Mouse (Mus musculus): Measurements from ENCODE around the gene Sgsh.

Sgsh gene

DNA sequence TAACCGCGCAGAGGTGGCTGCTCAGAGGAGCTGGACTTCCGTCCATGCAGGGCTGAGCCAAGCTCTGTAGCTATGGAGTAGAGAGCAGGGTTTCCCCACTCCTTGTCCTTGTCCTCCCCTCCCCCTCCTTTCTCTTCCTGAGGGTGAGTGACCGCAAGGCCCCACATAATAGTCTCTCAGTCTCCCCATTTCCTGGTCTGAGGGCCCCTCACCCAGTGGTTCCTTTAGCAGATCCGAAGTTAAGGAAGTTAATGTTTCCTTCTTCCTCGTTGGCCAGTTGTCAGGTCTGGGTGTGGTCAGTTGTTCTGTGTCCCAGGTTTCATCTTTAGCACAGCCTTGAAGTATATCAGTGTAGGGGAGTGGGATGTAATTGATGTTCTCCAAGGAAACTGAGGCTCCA is 20.1 kb upstream of the Sgsh start:
- no peak for DNase-seq (ENCODE audit: low spot score)

DNA sequence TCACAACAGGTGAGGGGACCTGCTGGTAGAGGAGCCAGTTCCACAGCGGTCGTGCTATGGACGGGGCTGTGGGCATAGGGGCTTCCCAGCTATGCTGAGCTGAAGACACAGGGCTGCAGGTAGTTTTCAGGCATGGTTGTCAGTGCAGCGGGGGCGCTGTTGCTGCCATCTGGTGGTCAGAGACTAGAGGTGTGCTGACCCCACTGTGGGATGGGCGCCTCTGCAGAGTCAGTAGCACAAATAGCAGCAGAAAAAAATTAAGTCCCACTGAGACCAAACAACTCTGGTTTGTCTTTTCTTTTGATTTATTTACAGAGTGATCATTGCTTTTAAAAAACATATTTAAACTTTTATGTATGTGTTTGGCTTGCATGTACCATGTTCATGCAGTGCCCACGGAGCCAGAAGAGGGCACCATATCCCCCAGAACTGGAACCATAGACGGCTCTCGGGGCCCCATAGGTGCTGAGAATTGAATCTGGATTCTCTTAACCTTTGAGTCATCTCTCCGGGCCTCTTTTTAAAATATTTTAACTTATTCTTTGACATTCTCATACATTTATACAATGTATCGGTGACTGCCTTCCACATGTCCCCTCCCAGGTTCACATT is 8.3 kb upstream of the Sgsh start:
- DNase-seq (ENCODE audit: low spot score) = peak; percentile 93

DNA sequence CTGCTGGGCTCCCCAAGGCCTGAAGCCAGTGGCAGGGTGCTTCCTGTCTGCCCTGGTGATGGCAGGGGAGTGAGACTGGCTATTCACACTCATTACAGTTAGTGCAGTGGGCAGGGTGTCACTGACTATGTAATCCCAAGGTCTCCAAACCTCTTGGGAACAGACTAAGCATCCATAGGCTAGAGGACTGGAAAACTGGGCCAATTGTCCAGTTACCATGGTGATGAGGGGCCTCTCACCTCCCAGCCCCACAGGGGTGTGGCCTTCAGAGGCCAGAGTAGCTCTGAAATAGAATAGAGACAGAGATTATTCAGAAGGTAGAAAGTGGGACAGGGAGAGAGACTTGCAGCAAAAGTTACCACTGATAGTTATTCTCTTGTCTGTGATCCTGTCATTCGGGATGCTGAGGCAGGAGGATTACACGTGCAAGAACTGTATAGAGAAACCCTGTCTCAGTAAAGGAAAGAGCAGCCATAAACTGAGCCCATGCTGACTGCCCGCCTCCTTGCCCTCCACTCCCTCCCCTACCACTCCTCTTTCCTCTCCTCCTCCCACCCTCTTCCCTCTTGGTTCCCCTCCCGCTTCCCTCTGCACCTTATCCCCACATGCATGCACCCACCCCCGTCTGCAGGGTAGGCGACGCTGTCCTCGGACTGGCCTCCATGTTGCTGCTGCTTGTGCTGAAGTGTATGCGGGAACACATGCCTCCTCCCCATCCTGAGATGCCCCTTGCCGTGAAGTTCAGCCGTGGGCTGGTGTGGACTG is 7.6 kb upstream of the Sgsh start:
- peak; percentile 89 for DNase-seq (ENCODE audit: low spot score)

DNA sequence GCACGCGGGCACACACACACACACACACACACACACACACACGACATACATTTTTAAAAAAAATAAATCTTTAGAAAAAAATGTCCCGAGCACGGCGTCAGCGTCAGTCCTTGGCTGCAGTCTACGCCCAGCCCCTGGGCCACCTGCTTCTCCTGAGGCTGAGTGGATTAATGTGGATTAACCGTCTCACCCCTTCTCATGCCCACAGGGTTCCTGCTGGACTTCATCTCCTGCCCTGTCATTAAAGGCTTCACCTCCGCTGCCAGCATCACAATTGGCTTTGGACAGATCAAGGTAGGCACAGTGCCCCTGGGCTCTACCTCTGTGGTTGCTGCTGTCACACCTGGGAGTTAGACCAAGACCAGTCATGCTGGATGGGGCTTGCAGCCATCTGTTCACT is 3.8 kb upstream of the Sgsh start:
- no peak for DNase-seq (ENCODE audit: low spot score)

DNA sequence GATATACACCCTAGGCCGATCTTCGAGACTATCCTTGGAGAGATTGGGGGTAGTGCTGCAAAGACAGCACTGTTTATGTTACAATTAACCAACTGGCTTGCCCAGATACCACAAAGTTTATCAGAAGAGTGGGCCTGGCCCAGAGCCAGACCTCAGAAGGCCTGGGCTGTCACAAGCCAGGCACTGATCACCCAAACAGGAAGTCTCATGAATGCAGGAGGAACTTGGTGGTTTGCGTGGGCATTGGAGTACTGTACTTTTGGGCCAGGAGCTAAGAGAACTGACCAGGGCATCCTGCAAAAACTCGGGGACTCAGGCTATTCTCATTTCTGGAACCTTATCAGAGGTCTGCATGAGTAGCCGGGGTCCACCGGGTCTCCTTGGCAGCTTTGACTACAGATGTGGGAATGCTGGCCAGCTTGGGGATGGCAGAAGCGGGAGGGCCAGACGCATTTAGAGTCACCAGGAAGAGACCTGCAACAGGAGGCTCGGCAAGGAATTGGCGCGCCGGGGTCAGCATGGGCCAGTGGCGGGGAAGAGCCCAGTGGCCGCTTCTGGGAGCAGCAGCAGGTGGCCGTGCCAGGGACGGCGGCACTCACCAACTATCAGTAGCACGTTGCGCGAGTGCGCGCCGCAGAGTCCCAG is 416 bp downstream of the Sgsh start:
- no peak for DNase-seq (ENCODE audit: low spot score)

DNA sequence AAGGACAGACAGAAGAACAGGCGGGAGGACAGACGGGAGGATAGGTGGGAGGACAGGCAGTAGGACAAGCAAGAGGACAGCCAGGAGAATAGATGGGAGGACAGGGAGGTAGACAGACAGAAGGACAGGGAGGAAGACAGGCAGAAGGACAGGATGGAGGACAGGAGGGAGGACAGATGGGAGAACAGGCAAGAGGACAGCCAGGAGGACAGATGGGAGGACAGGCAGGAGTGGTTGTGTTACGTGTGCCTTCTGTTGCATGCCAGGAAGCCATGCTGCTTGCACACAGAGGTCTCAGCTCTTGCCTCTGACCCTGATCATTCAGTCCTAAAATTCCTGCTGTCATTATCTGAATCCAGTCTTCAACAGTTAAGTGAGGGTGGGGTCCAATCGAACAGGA is 1.4 kb downstream of the Sgsh start:
- DNase-seq (ENCODE audit: low spot score) = no peak

DNA sequence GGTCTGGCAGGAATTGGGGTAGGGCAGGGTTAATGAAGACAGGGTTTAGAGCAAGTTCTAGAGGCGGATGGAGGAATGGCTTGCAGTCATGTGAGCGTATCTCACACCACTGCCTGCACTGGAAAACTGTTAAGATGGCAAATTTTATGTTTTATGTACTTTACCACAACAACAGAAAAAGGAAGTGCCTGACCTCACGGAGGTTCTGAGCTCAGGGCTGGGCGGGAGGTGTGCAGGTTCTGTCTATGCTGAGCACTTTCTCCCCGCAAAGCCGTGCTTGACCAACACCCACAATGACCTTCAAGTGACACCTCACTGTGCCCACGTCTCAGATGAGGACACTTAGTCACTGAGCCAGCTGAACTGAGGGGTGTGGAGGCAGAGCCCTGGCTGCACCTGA is 3.2 kb downstream of the Sgsh start:
- no peak for DNase-seq (ENCODE audit: low spot score)

DNA sequence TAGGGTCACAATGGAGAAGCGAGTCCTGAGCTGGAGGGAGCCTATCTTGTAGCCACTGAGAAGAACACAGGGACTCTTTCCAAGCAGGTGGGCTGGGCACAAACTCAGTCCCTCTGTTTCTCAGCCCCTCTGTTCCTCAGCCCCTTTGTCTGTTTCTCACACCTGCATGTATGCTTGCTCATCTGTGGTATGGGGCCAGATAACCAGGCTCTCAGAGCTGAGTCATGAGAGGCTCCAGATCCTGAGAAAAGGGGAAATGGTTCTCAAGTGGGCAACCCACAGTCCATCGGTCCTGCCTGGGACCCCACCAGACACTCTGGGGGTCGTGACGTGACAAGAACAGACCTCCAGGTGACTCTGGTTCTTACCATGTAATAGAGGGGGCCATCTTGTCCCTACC is 8.2 kb downstream of the Sgsh start:
- no peak for DNase-seq (ENCODE audit: low spot score)

DNA sequence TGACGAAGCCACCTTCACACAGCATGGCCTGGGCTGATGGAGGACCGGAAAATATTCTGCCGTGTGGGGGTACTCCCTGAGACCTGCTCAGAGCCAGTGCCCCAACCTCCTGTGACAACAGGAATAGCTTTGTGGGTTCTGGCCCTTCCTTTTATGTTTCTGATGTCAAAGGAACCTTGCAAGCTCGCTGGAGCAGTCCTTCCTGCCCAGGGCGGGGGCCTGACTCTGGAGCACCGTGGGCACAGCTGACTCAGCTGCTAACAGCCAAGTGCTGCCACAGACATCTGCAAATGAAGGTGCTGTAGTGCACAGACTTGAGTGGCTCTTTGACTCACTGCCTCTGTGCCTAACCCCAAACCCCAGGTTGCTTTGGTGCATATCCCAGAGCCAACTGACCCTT is 10.5 kb downstream of the Sgsh start:
- no peak for DNase-seq (ENCODE audit: low spot score)

DNA sequence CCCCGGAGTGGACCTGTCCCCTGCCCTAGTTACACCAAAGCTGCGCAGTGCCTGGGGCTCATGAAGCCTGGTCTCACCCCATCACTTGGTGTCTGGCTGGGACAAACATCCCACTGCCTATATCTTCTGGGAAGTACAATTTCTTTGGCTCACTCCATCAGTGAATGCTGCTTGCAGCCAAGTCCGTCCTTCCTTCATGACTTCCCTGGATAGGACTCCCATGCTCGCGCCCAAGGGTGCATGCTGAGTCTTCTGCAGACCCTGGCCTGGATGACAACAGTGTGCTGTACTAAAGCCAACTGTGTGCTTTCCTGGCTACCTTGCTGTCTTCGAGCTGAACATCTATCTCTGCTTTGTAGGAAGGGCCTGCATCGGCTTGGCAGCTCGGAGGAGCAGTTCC is 11.2 kb downstream of the Sgsh start:
- DNase-seq (ENCODE audit: low spot score) = no peak

DNA sequence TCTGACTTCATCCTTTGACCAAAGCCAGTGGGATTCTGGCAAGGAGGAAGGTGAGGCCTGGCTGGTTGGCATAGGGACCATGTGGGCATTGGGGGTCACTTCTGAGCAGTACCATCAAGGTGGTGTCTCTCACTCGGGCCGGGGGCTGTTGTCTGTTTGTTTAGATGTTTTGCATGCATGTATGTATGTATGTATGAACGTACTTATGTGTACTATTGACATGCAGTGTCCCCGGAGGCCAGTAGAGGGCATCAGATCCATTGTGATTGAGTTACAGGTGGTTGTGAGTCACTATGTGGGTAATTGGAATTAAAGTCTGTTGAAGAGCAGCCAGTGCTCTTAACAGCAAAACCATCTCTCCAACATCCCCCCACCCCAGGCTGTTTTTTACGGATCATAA is 15.7 kb downstream of the Sgsh start:
- DNase-seq (ENCODE audit: low spot score) = peak; percentile 94

DNA sequence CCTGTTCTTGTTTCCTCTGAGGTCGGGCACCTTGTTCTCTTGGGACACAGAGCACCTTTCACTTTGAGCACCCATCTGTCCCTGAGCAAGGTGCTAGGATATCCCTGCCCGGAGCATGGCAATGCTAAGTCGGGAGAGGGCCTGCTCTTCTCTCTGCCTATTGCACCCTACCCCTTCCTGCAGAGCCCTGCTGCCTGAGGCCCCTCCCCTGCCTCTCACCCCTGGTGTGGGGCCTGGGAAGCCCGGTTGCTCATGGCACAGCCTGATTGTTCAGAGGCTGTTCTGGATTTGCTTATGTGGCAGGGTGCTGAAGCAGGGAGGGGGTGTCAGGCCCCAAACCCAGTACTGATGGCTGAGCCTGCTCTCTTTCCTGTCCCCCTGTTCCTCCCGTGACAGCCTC is 16.2 kb downstream of the Sgsh start:
- DNase-seq (ENCODE audit: low spot score) = no peak

DNA sequence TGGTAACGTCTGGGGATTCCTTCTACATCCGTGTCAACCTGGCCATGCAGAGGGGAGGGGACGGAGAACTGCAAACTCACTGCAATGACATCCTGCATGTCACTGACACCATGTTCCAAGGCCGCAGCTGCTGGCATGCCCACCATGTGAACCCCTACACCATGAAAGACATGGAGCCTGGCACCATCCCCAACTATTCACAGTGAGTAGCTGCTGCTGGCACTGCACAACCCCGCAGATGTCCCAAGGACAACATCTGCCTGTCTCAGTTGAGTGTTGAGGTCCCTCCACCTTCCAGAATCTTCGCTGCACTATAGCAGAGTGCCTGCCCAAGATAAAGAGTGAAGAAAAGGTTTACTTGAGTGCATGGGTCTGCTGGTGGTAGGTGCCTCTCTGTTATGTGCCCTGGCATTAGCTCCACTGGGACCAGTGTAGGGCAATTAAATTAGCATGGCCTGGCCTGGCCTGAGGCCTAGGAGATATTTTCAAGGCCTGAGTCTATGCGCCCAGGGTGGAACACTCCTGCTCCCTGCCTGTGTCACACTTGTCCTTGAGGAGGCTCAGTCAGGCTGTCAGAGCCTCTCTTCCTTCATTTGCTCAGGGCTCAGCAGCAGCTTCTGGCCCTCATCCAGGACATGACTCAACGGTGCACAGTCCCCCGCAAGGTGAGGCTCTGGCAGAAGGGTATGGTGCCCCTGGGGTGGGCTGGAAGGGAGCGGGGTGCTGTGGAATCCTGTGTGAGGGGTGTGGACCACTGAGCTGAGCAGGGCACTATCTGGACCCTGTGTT is 16.9 kb downstream of the Sgsh start:
- DNase-seq (ENCODE audit: low spot score) = no peak

DNA sequence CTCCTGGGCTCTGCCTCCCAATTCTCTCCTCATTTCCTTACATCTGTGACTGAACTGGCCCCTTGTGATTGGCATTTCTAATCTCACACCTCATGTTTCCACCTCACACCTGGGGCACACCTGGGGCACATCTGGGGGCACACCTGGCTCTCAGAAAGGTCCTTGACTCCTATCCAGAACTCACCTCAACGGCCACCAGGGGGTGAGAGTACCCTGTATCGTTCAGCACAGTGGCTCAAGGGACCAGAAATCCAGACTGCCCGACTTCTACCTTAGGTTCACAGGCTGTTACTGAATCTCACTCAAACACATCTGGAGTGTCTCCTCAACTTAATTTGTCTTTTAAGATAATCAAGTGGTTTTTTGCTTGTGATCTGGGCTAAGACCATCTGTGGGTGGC is 23.4 kb downstream of the Sgsh start:
- DNase-seq (ENCODE audit: low spot score) = peak; percentile 24

DNA sequence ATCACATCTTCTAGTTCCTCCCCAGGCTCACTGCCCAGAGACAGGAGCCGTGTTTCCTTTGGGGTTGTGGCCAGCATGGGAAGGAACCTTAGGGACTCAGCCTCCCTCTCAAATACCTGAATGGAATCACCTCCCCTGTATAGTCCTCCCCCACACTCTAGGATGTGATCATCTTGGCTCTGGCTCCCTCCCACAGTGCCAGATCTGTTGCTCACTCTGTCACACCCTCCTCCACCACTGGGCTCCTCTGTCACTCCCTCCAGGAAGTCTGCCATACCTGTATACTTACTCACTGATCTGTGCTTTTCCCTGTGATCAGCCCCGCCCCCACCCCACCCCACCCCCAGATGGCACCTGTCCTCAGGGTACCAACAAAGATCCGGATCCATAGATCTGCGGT is 24.7 kb downstream of the Sgsh start:
- no peak for DNase-seq (ENCODE audit: low spot score)

DNA sequence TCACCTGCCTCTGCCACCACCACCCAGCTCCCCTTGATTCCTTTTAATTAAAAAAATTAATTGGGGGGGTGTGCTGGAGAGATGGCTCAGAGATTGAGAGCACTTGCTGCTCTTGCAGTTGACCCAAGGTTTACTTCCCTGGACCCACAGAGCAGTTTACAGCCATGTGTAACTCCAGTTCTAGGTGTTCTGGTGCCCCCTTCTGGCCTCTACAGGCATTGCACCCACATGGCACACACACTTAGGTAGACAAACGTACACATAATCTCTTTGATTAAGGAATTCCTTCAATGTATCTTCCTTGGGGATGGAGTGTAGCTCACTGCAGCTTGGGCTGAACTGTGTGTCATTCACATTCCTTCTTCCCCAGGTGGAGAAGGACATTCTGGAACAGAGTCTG is 30.3 kb downstream of the Sgsh start:
- no peak for DNase-seq (ENCODE audit: low spot score)

DNA sequence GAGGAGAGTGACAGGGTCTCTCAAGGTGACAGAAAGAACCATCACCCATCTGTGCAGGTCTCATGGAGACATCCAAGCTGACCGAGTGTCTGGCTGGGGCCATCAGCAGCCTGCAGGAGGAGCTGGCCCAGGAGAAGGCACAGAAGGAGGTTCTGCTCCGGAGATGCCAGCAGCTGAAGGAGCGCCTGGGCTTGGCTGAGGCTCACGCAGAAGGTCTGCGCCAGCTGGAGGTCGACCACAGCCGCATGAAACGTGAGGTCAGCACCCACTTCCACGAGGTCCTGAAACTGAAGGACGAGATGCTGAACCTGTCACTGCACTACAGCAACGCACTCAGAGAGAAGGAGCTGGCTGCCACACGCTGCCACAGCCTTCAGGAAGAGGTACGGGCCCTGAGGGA is 32.8 kb downstream of the Sgsh start:
- DNase-seq (ENCODE audit: low spot score) = no peak

DNA sequence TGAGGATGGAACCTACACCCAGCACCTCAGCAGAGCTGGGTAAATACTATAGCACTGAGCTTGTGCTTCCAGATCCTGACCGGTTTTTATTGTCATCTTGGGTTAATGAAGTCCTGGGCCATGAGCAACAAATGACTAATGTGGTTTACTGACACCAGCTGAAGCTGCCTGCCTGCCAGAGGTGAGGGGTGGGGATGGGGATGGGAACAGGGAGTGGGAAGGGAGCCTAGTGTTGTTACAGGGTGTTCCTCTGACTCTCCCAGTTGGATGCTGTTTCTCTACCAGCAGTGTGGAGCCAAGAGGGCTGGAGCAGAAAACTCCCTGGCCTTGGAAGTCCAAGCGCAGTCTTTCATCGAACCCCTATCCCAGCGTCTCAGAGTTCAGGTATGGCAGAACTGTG is 38.6 kb downstream of the Sgsh start:
- no peak for DNase-seq (ENCODE audit: low spot score)

DNA sequence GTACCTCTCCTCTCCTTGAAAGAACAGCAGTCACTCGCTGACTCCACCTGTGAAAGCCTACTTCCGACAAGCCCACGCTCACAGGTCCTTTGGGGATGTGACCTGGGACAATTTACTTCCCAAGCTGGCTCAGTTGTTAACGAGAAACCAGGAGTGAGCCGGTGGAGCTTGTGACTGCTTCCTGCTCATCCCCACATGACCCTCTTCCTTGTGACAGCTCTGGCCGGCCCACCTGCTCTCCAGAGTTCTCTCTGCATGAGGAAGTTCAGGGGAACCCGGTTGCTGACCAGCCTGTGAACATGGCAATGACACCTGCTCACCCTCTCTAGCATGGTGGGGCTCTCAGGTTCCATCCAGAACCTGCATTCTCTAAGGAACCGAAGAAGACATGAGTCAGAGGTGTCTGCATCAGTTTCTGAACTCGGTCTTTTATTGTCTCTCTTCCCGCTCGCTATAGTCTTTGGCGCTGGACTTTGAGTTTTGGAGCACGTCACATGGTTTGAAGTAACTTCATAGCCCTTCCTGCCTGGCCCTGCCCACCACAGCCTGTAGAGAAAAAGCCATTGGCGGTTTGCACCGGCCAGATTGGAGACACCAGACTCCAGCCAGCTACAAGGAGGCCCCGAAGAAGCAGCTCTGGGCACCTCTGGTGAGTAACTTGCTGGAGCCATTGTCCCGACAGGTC is 40.9 kb downstream of the Sgsh start:
- no peak for DNase-seq (ENCODE audit: low spot score)

DNA sequence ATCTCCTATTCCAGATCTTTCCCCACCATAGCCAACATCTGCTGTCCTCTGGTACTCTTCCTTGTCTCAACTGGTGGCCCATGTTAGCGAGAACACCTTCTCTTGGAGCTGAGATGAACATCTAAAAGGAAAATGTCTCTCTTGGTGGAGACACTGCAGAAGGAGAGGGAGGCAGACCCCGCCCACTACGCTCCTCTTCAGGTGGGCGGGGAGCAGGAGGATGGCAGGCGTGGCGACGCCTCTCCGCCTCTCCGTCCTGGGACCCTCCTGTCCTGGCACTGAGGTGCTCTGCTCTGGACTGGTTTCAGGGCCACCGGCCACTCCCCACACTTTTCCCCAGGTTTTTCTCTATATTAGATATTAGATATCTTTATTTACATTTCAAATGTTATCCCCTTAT is 44.7 kb downstream of the Sgsh start:
- DNase-seq (ENCODE audit: low spot score) = no peak

DNA sequence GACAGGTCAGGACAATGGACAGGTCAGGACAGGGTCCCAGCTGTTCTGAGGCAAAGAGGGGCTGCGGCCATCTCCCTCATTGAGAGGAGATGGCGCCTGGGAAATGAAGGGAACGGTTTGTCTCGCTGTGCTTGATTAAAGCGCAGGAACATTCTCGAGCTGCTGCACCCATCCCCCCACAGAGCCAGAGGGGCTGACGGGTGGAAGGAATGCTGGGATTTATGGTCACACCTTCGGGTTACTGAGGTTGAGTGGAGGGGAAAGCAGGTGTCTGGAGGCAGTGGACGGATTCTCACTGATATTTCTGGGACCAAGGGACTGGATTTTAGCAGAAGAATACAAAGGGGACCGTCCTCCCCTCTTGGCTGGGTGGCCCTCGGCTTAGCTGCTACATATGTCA is 47.4 kb downstream of the Sgsh start:
- peak; percentile 20 for DNase-seq (ENCODE audit: low spot score)

DNA sequence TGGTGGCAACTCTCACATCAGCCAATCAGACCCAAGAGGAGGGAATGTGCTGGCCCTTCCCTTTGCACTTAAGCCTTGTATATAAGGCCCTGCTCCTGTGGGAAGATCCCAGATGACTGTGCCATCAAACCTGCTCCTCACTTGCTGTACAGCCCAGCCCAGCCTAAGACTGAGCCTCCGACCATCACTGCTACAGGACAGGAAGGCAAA is 47.8 kb downstream of the Sgsh start, which contains the start of gene Card14:
Card14 (plus strand) TSS at position 111 of the 210 bp plus-strand sequence.
- DNase-seq (ENCODE audit: low spot score) = no peak
